Comparison of ENCODE assay signal across 8 mouse cellular contexts in genomic region chr14:27336208-27337114, GRCm38 (mm10).
DNase-seq lines count a peak whose midpoint lies in the region; ATAC-seq and TF ChIP-seq lines count a peak whose summit lies in the region.

No protein-coding gene starts in this region.

- H3K4me2 ChIP-seq in heart, embryonic 12.5 days = peak overlapping the region; percentile 98
- H3K4me2 ChIP-seq in limb, embryonic 15.5 days = peak overlapping the region; percentile 85
- peak overlapping the region; percentile 95 for H3K4me2 ChIP-seq in neural tube, embryonic 11.5 days (ENCODE audit: low read depth)

- no peak for TF ChIP-seq CTCF in ES-Bruce4 (IDR thresholded peaks at IDR 0.05; ENCODE audit: low read depth, low read length)

- H3K27ac ChIP-seq in heart, embryonic 12.5 days (ENCODE audit: poor library complexity, severe bottlenecking) = no peak overlapping the region
- H3K27ac ChIP-seq in ES-Bruce4 (ENCODE audit: insufficient read depth, low read length) = no peak overlapping the region
- peak overlapping the region; percentile 57 for H3K27ac ChIP-seq in limb, embryonic 15.5 days
- no peak overlapping the region for H3K27ac ChIP-seq in neural tube, embryonic 11.5 days (ENCODE audit: low read depth, low read length)

- intact Hi-C loops in heart, postnatal 36 days (cut with DNase I) = loop anchor here (2.0 kb wide), 1 partner anchor 150 kb away; no protein-coding TSS in a partner anchor

- H3K9ac ChIP-seq in heart, embryonic 12.5 days = peak overlapping the region; percentile 76
- H3K9ac ChIP-seq in ES-Bruce4 (ENCODE audit: low read depth, poor library complexity, severe bottlenecking) = peak overlapping the region; percentile 29; the same call in 1 of the 2 replicates
- peak overlapping the region; percentile 46 for H3K9ac ChIP-seq in limb, embryonic 15.5 days
- H3K9ac ChIP-seq in neural tube, embryonic 11.5 days (ENCODE audit: low read length) = peak overlapping the region; percentile 53

- 4% methylated on average over 34 of the region's 34 CpGs for WGBS in heart, embryonic 12.5 days
- 2% methylated on average over 34 of the region's 34 CpGs for WGBS in limb, embryonic 15.5 days
- WGBS in neural tube, embryonic 11.5 days = 3% methylated on average over 34 of the region's 34 CpGs

- no peak for TF ChIP-seq POLR2A in ES-Bruce4 (IDR thresholded peaks at IDR 0.05; ENCODE audit: insufficient read depth, low read length)

- H3K27me3 ChIP-seq in heart, embryonic 12.5 days (replicated peaks) = 0 out of 2 replicates have a peak, but pooled peaks cover 2% of the 10 kb centered on the region
- no peaks in the 10 kb centered on the region for H3K27me3 ChIP-seq in ES-Bruce4 (ENCODE audit: control insufficient read depth, insufficient read depth, low read length, poor library complexity, severe bottlenecking)
- H3K27me3 ChIP-seq in limb, embryonic 15.5 days = no peaks in the 10 kb centered on the region
- peaks cover 7% of the 10 kb centered on the region; the same call in 1 of the 2 replicates for H3K27me3 ChIP-seq in neural tube, embryonic 11.5 days (ENCODE audit: control insufficient read depth, insufficient read depth, low read length)

- no peaks in the 10 kb centered on the region for H3K9me3 ChIP-seq in heart, embryonic 12.5 days (replicated peaks)
- no peaks in the 10 kb centered on the region for H3K9me3 ChIP-seq in ES-Bruce4 (replicated peaks; ENCODE audit: control insufficient read depth, insufficient read depth, low read length, poor library complexity, severe bottlenecking)
- no peaks in the 10 kb centered on the region for H3K9me3 ChIP-seq in limb, embryonic 15.5 days
- H3K9me3 ChIP-seq in neural tube, embryonic 11.5 days (ENCODE audit: control insufficient read depth, low read length) = no peaks in the 10 kb centered on the region

- no peak for TF ChIP-seq EP300 in ES-Bruce4 (IDR thresholded peaks at IDR 0.05; ENCODE audit: insufficient read depth, low read depth, low read length)

- H3K4me1 ChIP-seq in heart, embryonic 12.5 days (replicated peaks) = peaks cover 31% of the 10 kb centered on the region
- H3K4me1 ChIP-seq in ES-Bruce4 (ENCODE audit: control insufficient read depth, insufficient read depth, low read length) = peaks cover 9% of the 10 kb centered on the region
- peaks cover 48% of the 10 kb centered on the region for H3K4me1 ChIP-seq in limb, embryonic 15.5 days
- peaks cover 8% of the 10 kb centered on the region; the same call in 1 of the 2 replicates for H3K4me1 ChIP-seq in neural tube, embryonic 11.5 days (ENCODE audit: control insufficient read depth, insufficient read depth, low read length)

- ATAC-seq in heart, embryonic 12.5 days (ENCODE audit: insufficient number of reproducible peaks, low FRiP score) = peak; percentile 64
- peak; percentile 18 to 25 for ATAC-seq in hematopoietic stem cell, adult 5-6 weeks (replicated peaks in 1 of 2; ENCODE audit: insufficient read depth in 1 of 2, low FRiP score in 2 of 2, low TSS enrichment in 1 of 2, low read depth in 1 of 2, poor library complexity in 2 of 2, severe bottlenecking in 2 of 2)
- 0 out of 2 replicates have a peak, but pooled peaks have one; percentile 27 for ATAC-seq in limb, embryonic 15.5 days (ENCODE audit: insufficient number of reproducible peaks, low FRiP score, low TSS enrichment, low read depth)
- no peak for ATAC-seq in neural tube, embryonic 11.5 days (ENCODE audit: insufficient read depth, low FRiP score, low TSS enrichment)

- H3K4me3 ChIP-seq in heart, embryonic 12.5 days = peak overlapping the region; percentile 61
- H3K4me3 ChIP-seq in ES-Bruce4 (ENCODE audit: low read depth, low read length) = peak overlapping the region; percentile 74
- H3K4me3 ChIP-seq in limb, embryonic 15.5 days = peak overlapping the region; percentile 56
- peak overlapping the region; percentile 43 for H3K4me3 ChIP-seq in neural tube, embryonic 11.5 days (ENCODE audit: low read depth, low read length)

- DNase-seq in heart, postnatal 36 days = no peak
- DNase-seq in cerebellum, adult 9-10 months = peak; percentile 67
- DNase-seq in neural tube, embryonic 11.5 days (ENCODE audit: low spot score) = peak; percentile 34
- no peak for DNase-seq in ovary, postnatal 14 days (ENCODE audit: low spot score)

- no peaks in the 10 kb centered on the region for H3K36me3 ChIP-seq in heart, embryonic 12.5 days
- H3K36me3 ChIP-seq in ES-Bruce4 (ENCODE audit: control insufficient read depth, insufficient read depth, low read length, poor library complexity, severe bottlenecking) = no peaks in the 10 kb centered on the region
- no peaks in the 10 kb centered on the region for H3K36me3 ChIP-seq in limb, embryonic 15.5 days
- H3K36me3 ChIP-seq in neural tube, embryonic 11.5 days (ENCODE audit: control insufficient read depth, insufficient read depth, low read length) = no peaks in the 10 kb centered on the region

Comparison
In these comparisons a context has a peak if more than half of its experiments do, and no peak if none do; other contexts are left out.
1. DNase-seq: peak in cerebellum, adult 9-10 months (single experiment) and neural tube, embryonic 11.5 days (single experiment); none in heart, postnatal 36 days (0 of 2) and ovary, postnatal 14 days (single experiment).
2. Peak in every context shown above with its lines, with median percentiles within 50 percentile points of each other: H3K4me2 ChIP-seq, H3K4me3 ChIP-seq and H3K9ac ChIP-seq.